Mouse (Mus musculus) left cerebral cortex, postnatal 36 days (tissue): Measurements from ENCODE around the gene Dnajb5. TPM values are rescaled to one million over a fixed set of nuclear protein-coding genes. Genes with fewer than 3 reads are reported as not detected.
A peak's percentile ranks its signal among the peaks of the same experiment; 100 is the strongest.
"Not testable (repeated sequence)": the region's sequence is repeated elsewhere in the genome, so short reads cannot be mapped to it uniquely, and the experiment has no call there.

Source experiments
- DNase-seq, 2 experiments: peaks; one replicate each; pipeline ENCODE4 v3.0.0; 2021 to 2022; ENCODE audit warnings: low spot score in 2 of 2, mixed read lengths in 1 of 2
- intact Hi-C: fragments of 180-260 bp; cut with DNase I; formaldehyde crosslinking; loops from one replicate; pipeline ENCODE4 v1.15.1; 2025
- total RNA-seq, 2 experiments: library from RNA; stranded (reverse); gene quantifications; 2 replicates each; pipeline ENCODE4 v1.2.3; 2021

The Dnajb5 gene
- total RNA-seq, 2 experiments from 2014 or later, result 197 to 202 TPM

DNA sequence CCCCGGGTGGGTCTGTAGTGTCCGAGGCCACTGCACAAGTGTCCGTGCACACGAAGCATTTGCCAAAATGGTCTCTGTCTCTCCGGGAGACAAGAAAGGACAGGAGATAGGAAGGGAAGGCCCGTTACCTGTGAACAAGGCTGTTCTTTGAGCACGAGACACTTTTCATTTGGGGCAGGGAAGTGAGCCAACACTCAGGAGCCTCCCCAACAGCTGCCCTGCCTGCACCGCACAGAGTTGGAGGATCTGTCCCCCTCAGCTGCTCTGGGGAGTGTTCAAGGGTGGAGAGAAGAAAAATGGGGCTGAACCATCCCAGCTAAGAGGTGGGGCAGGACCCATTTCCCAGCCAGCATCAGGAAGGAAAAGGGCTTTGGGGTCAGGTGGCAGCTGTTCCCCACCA lies 8.4 kb downstream of the Dnajb5 start:
- no peak for DNase-seq
- intact Hi-C loops, result no loop called here

DNA sequence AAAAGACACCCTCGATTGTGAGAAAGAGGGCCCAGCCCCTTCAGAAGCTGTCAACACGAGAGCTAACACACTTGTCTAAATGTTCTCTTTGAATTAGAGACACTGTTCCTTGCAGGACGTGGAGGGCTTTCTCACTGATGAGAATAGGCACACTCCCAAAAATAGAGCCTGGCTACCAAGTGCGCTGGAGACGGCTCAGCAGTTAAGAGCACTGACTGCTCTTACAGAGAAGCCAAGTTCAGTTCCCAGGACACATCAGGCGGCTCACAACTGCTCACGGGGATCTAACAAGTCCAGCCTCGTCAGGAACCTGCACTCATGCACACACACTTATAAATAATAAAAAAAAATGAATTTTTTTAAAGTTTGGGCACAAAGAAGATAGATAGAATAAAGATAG lies 9.3 kb downstream of the Dnajb5 start:
- intact Hi-C loops, result no loop called here
- DNase-seq, result peak in 1 of 2 experiments; percentile 32

DNA sequence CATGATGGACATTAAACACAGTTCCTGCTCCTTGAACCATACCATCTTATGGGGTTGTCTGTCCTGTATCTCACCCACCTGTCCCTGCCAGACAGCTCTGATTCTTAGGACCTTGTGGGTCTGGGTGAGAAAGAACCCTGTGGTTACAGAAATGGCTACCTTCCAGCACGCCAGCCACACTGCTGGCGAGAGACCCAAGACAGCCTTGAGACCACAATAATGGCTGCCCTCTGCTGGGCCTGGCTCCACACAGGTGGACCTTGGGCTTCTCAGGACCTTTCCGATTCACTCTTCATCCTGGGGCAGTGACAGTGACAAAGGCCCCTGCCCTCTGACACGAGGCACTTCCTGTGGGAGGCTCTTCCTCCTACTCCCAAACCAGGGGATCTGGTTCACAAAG lies 9.8 kb downstream of the Dnajb5 start:
- intact Hi-C loops, result no loop called here
- peak in 1 of 2 experiments; percentile 35 for DNase-seq

DNA sequence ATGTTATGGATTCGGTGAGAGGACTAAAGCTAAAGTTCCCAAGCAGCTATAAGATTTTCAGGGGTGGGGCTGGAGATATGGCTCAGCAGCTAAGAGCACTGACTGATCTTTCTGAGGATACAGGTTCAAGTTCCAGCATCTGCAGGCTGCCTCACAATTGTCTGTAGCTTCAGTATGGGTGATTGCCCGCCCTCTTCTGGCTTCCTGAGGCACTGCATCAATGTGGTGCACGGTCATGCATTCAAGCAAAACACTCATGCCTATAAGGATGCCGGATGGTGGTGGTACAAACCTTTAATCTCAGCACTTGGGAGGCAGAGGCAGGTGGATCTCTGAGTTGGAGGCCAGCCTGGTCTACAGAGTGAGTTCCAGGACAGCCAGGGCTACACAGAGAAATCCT lies 12.0 kb downstream of the Dnajb5 start:
- intact Hi-C loops, result no loop called here
- peak; percentile 53 to 56 for DNase-seq

DNA sequence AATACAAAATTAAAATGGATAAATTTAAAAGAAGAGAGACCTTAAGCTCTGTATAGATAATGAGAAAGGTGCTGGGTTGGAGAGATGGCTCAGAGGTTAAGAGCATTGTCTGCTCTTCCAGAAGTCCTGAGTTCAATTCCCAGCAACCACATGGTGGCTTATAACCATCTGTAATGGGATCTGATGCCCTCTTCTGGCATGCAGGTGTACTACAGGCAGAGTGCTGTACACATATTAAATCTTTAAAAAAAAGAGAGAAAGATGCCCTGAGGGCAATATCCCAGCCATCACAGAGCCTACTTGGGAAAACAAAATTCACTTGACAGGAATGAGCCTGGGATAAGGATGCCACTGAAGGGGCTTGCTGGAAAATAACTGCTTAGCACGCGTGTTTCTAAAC lies 13.9 kb downstream of the Dnajb5 start:
- intact Hi-C loops, result no loop called here
- no peak for DNase-seq

DNA sequence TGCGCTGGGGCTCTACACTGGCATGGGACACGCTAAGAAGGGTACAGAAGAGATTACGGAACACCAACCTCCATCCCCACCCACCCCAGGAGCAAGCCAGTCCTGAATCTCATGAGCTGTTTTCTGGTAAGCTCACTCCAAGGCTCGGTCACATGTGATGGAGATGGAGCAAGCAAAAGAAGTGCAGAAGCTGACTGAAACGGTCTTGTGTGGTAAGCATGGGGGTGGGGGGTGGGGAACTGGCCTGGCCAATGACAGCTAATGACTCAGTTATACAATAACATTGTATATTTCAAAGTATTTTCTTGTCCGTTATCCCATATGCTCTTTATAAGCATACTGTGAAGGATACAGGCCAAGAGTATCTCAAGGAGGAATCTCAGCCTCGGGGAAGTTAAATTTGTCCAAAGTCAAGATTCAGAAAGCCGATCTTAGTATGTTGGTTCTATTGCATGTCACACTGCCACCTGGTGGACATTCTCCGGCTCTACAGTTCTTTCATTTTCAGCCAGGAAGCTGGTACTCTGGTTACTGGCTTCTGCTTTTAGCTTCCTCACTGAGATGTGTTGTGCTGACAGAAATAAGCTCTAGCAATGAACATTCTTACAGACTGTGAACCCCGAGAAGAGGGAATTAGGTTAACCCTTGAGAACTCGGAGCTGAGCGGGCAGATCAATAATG lies 15.6 kb downstream of the Dnajb5 start:
- intact Hi-C loops, result loop anchor here (1.0 kb wide), 1 partner anchor 88 kb away; no protein-coding TSS in a partner anchor
- DNase-seq, result peak; percentile 43 to 47

DNA sequence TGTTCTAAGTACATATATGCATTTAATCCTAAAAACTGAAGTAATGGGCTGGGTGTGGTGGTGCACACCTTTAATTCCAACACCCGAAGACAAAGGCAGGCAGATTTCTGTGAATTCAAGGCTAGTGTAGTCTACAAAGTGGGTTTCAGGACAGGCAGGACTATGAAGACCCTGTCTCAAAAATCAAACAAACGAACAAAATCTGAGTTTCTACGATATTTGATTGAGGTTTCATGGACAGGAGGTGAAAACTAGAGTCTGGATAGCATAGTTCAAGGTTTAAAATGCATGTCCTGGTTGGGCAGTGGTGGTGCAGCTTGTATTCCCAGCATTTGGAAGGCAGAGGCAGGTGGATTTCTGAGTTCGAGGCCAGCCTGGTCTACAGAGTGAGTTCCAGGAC lies 19.7 kb downstream of the Dnajb5 start, which contains the start of gene 1700022I11Rik:
TSS of gene 1700022I11Rik (plus strand) at position 301 of the 400 bp plus-strand sequence.
- intact Hi-C loops, result no loop called here
- no peak for DNase-seq

DNA sequence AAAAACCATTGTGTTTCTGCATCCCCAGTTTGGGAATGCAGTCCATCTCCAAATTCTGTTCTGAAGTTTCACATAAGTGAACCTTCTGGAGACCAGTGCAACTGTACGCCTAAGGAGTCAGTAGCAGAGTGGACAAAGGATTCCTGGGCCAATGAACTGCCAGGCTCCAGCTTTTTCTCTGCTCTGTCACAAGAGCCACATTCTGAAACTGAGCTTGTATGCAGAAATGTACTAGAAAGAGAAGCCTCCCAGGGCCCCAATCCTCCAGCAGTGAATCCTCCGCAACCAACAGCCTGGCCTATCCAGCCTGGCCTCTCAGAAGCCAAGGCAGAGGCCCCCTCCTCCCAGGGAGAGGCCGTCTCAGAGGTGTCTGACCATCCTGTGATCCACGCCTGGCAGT lies 23.3 kb downstream of the Dnajb5 start:
- intact Hi-C loops, result no loop called here
- no peak for DNase-seq

DNA sequence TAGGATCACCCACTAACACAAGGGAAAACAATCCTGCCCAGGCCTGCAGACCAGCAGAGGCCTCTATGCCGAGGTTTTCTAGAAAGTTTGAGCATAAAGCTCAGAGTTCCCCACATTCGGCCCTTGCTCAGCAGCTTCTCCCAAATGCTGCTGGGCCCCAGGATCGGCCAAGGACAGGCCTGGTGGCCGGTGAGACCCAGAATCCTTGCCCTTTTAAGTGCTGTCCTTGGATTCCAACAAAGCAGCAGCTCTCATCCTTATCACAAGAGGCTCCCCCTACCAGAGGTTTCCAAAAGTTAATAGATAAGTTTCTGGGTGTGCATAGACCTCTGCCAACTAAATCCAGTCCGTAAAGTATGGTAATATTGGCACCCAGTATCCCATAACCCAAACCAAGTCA lies 24.3 kb downstream of the Dnajb5 start:
- intact Hi-C loops, result no loop called here
- no peak for DNase-seq

DNA sequence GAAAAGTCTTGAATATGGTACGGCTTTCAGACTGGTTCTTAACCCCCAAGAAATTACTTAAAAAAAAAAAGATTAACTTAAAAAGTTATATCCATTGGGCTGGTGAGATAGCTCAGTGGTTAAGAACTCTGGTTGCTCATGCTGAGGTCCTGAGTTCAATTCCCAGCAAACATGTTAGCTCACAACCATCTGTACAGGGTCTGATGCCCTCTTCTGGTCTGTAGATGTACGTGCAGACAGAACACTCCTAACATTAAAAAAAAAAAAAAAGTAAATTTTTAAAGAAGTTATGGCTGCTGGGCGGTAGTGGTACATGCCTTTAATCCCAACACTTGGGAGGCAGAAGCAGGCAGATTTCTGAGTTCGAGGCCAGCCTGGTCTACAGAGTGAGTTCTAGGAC lies 28.4 kb downstream of the Dnajb5 start:
- no peak for DNase-seq
- intact Hi-C loops, result no loop called here

DNA sequence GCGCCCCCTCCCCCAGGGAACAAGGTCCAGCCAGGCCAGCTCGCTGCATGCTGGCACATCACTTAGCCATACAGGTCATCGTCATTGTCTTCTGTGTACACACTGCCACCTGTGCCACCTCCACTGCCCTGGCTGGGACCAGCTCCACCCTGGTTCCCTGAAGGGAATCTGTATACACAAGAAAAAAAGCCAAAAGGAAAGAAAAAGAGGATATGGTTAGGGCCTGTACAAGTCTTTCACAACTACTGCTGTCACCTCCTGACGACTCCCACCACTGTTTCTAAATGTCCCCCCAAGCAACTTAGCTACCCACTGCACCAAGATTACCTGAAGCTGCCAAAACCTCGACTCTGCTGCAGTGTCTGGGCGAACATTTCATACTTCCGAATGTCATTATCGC lies 30.9 kb downstream of the Dnajb5 start:
- intact Hi-C loops, DNase-seq: not testable (repeated sequence)

DNA sequence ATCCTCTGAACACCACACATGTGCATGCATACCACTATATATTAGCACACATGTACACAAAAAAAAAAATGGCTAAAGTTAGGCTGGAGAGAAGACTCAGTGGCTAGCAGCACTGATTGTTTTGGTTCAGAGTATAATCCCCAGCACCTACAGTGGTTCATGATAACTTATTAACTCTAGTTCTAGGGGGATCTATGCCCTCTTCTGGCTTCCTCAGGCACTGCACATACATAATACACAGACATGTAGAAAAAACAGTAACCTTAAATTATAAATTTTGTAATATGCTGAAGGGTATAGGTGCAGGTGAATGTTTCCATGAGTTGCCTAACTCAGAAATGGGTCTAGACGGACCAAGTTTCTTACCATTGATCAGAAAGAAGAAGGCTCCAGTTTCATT lies 38.7 kb downstream of the Dnajb5 start:
- no peak for DNase-seq
- intact Hi-C loops, result no loop called here

DNA sequence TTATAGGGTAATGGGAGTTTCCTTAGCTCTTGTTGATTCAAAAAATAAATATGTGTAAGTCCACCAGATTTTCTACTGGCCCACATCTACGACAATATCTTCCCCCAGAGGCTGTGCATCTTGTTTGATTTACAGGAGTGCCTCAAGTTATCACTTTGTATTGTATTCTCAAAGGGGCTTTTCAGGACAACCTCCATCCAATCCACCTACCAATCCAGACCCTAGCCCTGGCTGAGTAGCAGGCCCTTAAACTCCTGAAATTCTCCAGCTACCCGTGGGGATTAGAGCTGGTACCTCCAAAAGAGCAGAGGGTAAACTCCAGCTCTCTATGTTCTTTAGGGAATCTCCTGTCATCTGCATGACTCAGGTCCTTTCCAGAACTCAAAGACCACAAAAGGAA lies 48.4 kb downstream of the Dnajb5 start:
- DNase-seq, result no peak
- intact Hi-C loops, result no loop called here

DNA sequence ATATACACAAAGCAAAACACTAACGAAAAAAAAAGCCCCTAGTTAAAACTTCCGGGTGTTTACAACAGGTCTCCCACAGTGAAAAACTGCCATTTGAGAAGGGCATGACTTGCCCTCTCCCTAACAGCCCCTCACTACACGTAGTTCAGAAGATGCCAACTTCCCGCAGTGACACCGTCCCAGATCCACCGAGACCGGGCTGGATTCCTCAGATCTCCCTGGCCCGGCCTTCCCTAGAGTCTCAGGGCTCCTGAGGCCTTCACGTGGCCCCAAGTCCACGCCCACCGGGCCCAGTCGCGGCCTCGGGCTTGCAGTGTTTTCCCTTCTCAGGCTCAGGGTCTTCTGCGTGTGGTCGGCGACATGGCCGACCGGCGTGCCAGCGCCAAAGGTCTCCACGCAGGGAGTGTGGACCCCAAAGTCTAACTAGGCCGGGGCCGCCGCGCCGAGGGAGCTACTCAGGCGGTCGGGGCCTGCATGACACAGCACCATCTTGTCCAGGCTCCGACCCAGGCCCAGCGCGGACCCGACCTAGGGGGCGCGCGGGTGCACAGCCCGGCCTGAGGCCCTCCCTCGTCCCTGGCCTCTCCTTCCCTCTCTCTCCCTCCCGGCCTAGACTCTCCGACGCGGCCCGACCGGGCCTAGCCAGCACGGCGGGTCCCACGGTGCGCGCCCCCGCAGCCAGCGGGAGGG lies 50.0 kb downstream of the Dnajb5 start:
- intact Hi-C loops, result no loop called here
- peak; percentile 72 to 73 for DNase-seq

DNA sequence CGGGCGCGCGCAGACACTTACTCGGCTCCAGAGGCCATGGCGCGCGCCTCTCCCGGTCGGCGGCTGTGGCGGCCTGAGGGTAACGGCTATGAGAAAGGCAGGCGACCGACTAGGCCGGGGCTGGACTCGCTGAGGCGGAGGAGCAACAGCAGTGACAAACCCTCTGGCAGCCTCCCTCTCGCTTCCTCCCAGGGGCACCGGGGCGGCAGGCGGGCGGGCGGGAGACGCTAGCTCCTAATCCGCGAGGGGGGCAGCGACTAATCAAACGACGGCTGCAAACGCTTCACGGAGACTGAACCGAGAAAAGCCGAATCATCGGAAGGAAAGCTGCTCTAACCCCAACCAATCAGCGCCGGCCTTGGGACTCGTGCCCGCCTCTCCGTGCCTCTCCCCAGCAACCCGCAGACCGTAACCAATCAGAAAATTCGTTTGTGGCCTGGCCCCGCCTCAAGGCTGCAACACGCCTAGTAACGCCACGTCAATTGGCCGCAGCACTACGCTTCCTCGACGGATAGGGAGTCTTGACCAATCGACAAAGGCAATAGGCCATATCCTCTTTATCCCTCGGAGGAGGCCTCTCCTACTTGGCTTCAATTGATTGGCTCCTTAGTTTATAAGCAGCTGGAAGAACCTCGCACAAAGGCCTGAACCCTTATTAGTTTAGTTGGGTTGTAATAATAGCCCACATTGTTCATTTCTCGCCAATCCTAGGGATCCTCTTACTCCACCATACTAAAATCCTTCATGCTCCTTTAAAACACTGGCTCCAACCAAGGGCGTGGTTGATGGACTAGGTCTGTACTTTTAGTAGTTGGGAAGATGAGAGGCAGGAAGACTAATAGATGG lies 50.8 kb downstream of the Dnajb5 start, which contains the start of gene Vcp:
TSS of gene Vcp (minus strand) at position 367 of the 846 bp plus-strand sequence.
- peak; percentile 99 for DNase-seq
- intact Hi-C loops, result not testable (repeated sequence)

DNA sequence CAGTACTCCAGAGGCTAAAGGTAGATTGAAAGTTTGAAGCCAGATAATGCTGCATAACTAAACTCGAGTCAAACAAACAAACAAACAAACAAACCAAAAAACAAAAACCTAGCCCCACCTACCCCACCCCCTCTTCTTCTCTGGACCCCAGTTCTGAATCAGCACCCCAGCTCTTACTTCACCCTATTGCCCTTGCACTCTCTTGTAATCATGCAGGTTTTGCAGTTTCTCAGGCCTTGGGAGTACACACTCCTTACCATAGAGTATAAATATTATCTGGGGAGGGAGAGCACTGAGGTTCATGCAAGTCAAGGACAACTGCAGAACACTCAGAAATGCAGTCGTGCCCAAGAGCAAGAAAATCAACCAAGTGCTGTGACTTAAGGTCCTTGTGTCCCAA lies 51.7 kb downstream of the Dnajb5 start:
- intact Hi-C loops, result no loop called here
- DNase-seq, result no peak

DNA sequence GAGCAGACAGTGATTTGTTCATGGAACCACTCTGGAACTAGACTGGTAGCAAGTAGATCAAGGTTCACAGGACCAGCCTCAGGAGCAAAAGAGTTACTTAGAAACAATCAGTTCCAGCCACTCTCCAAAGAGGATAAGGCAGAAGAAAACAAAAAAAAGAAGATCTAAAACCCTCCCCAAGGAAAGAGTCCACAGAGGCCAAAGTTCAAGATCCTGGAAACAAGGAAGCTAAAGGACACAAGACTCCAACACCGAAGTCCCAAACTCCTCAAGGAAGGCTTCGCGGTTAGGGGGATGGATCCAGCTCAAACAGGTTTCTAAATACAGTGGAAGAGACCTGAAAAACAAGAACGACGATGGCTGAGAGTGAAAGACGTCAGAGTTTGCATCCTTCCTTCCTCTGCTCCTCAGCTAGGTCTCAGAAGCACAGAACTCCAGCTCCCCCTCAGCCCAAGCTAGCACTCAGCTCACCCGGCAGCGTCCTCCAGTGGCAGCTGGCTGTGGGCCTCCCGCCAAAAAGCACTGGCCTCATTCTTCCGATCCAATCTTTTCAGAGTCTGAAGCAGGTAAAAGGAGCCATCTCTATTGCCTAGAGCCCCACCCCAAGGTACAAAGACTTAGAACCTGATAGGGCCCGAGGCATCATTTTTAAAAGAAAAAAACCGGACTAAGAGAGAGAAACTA lies 53.3 kb downstream of the Dnajb5 start:
- intact Hi-C loops, result no loop called here
- DNase-seq, result no peak

DNA sequence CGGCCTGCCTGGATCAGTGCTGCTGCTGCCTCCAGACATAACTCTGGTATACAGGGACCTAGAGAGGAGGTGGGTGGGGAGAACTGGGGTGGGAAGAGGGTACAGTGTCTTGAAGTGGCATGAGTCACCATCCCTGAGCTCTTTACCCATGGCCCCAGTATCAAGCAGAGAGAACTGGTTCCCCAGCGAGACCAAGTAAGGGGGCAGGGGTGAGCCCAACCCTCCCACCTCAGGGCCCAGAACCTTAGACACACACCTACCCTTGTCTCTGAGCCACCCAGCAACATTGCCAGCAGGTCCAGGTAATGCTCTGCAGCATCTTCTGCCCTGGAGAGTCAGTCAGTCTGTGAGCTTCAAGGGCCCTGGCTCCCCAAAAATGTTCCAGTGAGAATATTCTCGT lies 55.3 kb downstream of the Dnajb5 start:
- intact Hi-C loops, result no loop called here
- DNase-seq, result no peak

DNA sequence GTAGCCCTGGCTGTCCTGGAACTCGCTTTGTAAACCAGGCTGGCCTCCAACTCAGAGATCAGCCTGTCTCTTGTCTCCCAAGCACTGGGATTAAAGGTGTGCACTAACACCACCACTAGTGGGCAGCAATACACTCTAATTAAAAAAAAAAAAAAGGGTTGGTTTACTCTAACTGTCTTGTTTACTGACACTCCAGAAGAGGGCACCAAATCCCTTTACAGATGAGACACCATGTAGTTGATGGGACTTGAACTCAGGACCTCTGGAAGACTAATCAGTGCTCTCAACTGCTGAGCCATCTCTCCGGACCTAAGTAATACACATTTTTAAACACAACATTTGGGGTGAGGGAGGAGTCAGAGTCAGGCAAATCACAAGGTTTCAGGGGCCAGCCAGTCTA lies 56.2 kb downstream of the Dnajb5 start:
- intact Hi-C loops, result no loop called here
- DNase-seq, result no peak
